Mouse (Mus musculus) lung, embryonic 14.5 days (tissue): ENCODE measurements at regions not wholly inside any gene's neighbourhood (a gene's known extent, or its start where the extent isn't known, plus 50 kb on each side); places are given as distances from the start of the nearest gene placed in this dataset.

Experiments
- ATAC-seq: fragments of 200-750 bp; cut with Nextera tagmentation; 2 replicates; pipeline ENCODE4 v1.8.0; 2017; ENCODE audit warnings: mild to moderate bottlenecking, moderate TSS enrichment, moderate library complexity; ENCODE audit not compliant: insufficient read depth
- DNase-seq: peaks from one replicate; pipeline ENCODE4 v3.0.0-alpha.2; 2015
- H3K27ac ChIP-seq: fragments of 300-500 bp; sonication (generic); 2 replicates; pipeline ENCODE4 v1.5.1; 2014; ENCODE audit warnings: low read depth, mild to moderate bottlenecking, moderate library complexity
- H3K27me3 ChIP-seq: fragments of 300-500 bp; sonication (generic); 2 replicates; pipeline ENCODE4 v1.6.1; 2014; ENCODE audit warnings: low read length, control low read depth; ENCODE audit not compliant: insufficient read depth
- H3K36me3 ChIP-seq: fragments of 300-500 bp; sonication (generic); 2 replicates; pipeline ENCODE4 v1.6.1; 2014; ENCODE audit warnings: control low read depth; ENCODE audit not compliant: insufficient read depth
- H3K4me1 ChIP-seq: fragments of 300-500 bp; sonication (generic); 2 replicates; pipeline ENCODE4 v1.6.1; 2014; ENCODE audit warnings: antibody characterized with exemption, control low read depth; ENCODE audit not compliant: insufficient read depth
- H3K4me2 ChIP-seq: fragments of 300-500 bp; sonication (generic); 2 replicates; pipeline ENCODE4 v1.6.1; 2014; ENCODE audit warnings: mild to moderate bottlenecking
- H3K4me3 ChIP-seq: fragments of 300-500 bp; sonication (generic); 2 replicates; pipeline ENCODE4 v1.5.1; 2014; ENCODE audit warnings: low read depth, low read length
- H3K9ac ChIP-seq: fragments of 300-500 bp; sonication (generic); 2 replicates; pipeline ENCODE4 v1.6.1; 2014
- H3K9me3 ChIP-seq: fragments of 300-500 bp; sonication (generic); 2 replicates; pipeline ENCODE4 v1.6.1; 2016; ENCODE audit warnings: low read depth, low read length, control low read depth
- CTCF ChIP-seq: IDR thresholded peaks from 2 replicates; pipeline ENCODE4 v1.5.1; 2016; ENCODE audit warnings: antibody characterized with exemption, low read depth
- WGBS: fragments of 180-500 bp; shearing (Covaris S2); extraction: QIAGEN DNeasy Blood & Tissue Kit; methylation state at CpG from one replicate; pipeline ENCODE4 v1.1.7; 2014; 5-methylcytosine and 5-hydroxymethylcytosine counted together

DNA sequence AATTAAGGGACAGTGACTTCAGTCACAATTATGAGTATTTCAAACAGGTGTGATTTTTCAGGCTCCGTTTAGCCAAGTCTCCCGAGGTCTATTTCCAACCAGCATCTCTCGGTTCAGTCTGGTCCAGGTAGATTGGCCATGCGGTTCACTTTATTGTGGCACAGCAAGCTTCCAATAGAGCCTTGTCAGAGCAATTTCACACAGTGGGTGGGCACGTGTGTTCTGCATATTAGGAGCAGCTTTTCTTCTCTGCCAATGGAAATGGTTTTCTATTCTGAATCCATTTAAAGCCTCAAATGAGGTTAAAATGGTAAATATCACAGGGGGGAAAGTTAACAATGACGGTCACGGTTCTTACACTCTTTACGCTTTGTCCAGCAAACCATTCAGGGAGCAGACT lies 138.3 kb downstream of the Nsun3 start:
- no peak for TF ChIP-seq CTCF
- no peaks in the 10 kb centered on the region for H3K4me1 ChIP-seq
- H3K27me3 ChIP-seq = no peaks in the 10 kb centered on the region
- no peaks in the 10 kb centered on the region for H3K9me3 ChIP-seq
- ATAC-seq (no peak), DNase-seq (no peak)
- H3K27ac ChIP-seq = no peak overlapping the region
- H3K4me2 ChIP-seq = no peak overlapping the region
- WGBS = 79% methylated on average over 8 of the region's 8 CpGs
- no peaks in the 10 kb centered on the region for H3K36me3 ChIP-seq
- H3K4me3 ChIP-seq = no peak overlapping the region
- no peak overlapping the region for H3K9ac ChIP-seq

DNA sequence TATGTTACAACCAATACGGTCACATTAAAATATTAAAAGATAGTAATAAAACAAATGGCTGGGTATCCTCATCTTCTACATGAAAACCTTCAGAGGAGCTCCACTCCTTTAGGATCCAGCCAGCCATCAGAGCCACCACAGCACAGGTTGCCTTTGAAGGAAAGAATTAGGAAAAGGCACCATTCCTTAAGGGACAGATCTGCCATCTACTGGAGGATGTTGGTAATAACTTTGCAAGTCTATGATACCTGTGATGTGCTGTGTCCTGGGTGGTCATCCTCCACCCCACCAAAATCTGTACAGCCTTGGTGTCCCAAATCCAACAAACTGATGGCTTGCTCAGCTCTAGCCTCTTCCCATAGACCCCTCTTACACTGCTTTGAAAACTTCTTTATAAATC lies 140.5 kb downstream of the Nsun3 start:
- no peaks in the 10 kb centered on the region for H3K36me3 ChIP-seq
- H3K27ac ChIP-seq = no peak overlapping the region
- H3K4me2 ChIP-seq = no peak overlapping the region
- H3K4me3 ChIP-seq = no peak overlapping the region
- no peaks in the 10 kb centered on the region for H3K27me3 ChIP-seq
- no peak overlapping the region for H3K9ac ChIP-seq
- no peaks in the 10 kb centered on the region for H3K4me1 ChIP-seq
- DNase-seq = peak; percentile 55
- 74% methylated on average over 1 of the region's 1 CpGs for WGBS
- no peaks in the 10 kb centered on the region for H3K9me3 ChIP-seq
- ATAC-seq = no peak
- TF ChIP-seq CTCF = peak; percentile 58

DNA sequence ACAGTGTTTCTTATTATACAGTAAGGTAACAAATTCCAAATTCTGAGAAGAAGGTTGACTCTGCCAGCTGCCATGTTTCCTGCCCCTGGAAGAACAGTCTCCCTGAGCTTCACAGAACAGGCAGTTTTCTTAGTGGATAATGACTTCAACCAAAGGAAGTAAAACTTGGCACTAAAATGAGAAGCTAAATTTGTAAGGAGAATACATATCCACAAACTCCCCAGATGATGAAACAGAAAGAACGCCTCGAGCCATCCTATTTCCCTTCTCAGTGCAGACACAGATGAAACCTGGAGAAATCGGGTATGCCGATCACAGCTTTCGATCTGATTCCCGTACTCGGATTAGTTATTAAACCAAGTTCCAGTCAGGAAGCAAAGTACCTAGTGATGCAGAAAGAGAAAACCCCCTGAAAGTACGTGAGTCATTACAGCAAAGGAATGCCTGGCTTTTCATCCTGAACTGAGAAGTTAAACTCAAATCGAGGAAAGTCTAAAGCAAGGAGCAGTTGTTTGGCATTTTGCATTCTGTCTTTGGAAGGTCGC lies 143.7 kb downstream of the Nsun3 start:
- DNase-seq = no peak
- Histone ChIP-seq H3K4me3 (no peak overlapping the region), H3K27me3 (no peaks in the 10 kb centered on the region), H3K4me2 (no peak overlapping the region), H3K9me3 (no peaks in the 10 kb centered on the region), H3K36me3 (no peaks in the 10 kb centered on the region), H3K9ac (no peak overlapping the region), H3K4me1 (no peaks in the 10 kb centered on the region), H3K27ac (no peak overlapping the region)
- no peak for TF ChIP-seq CTCF
- 86% methylated on average over 10 of the region's 10 CpGs for WGBS
- ATAC-seq = no peak

DNA sequence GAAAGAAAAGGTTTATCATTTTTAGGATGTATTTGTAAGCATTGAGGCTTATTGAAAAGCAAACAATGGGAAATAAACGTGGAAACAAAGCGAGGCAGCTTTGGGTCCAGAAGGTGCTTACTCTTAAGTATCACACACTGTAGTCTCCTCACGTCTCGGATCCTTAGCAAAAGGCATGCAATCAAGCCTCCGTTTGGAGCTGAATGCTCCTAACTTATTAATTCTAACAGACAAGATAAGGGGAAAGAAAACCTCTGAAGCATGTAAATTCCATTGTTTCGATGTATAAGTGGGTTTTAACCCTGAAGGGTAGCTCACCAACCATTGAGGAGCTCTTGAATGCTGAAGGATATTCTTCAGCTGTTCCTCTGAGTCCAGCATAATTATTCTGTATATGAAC lies 162.7 kb downstream of the Nsun3 start:
- no peak for ATAC-seq
- no peaks in the 10 kb centered on the region for H3K36me3 ChIP-seq
- WGBS = 62% methylated on average over 6 of the region's 6 CpGs

DNA sequence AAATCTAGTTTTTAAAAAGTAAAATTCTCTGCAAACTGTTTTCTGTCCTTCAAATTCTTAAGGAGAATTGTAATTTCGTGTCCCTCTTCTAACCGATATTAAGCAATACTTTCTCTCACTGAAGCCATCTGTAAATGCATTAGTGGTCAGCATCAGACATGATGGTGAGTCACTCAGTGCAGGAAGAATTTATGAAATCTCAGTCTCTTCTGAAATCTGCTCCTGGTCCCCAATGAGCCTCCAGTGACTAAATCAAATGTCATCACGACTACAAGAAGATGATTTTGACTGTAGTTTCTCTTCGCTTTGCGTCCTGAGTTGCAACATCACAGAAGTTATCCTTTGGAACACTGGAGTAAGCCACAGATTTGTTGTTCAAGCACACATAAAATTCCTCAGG lies 175.7 kb downstream of the Nsun3 start:
- Histone ChIP-seq H3K27ac (no peak overlapping the region), H3K4me2 (no peak overlapping the region), H3K4me3 (no peak overlapping the region), H3K4me1 (no peaks in the 10 kb centered on the region), H3K9ac (no peak overlapping the region), H3K27me3 (no peaks in the 10 kb centered on the region), H3K9me3 (no peaks in the 10 kb centered on the region), H3K36me3 (no peaks in the 10 kb centered on the region)
- ATAC-seq (no peak), DNase-seq (no peak)
- no peak for TF ChIP-seq CTCF
- WGBS = 84% methylated on average over 5 of the region's 5 CpGs

More for the DNA sequence above, 162.7 kb downstream of the Nsun3 start:
- Histone ChIP-seq H3K9ac (no peak overlapping the region), H3K4me2 (no peak overlapping the region), H3K27ac (no peak overlapping the region), H3K27me3 (no peaks in the 10 kb centered on the region), H3K4me1 (no peaks in the 10 kb centered on the region), H3K4me3 (no peak overlapping the region), H3K9me3 (no peaks in the 10 kb centered on the region)
- no peak for TF ChIP-seq CTCF
- DNase-seq = no peak

DNA sequence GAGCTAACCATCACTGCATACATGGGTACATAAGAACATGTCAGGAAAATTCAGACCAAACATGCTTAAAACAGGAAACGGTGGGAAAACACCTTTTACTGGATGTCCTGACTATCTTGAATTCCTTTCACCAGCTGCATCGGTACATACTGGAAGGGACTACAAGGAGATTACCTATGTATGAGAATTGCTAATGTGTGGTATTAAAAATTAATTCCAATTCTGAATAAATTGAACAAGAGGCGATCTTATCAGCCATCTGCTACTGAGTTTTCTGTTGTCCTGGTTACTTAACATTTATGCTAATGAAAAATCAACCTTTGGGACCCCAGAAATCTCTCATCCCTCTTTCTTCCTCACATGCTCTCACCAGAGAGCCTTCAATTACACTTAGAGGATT lies 178.0 kb downstream of the Nsun3 start:
- H3K9me3 ChIP-seq = no peaks in the 10 kb centered on the region
- ATAC-seq (no peak), DNase-seq (no peak)
- H3K27me3 ChIP-seq = no peaks in the 10 kb centered on the region
- H3K4me3 ChIP-seq = no peak overlapping the region
- H3K9ac ChIP-seq = no peak overlapping the region
- 85% methylated on average over 3 of the region's 3 CpGs for WGBS
- TF ChIP-seq CTCF = no peak
- no peaks in the 10 kb centered on the region for H3K36me3 ChIP-seq
- no peaks in the 10 kb centered on the region for H3K4me1 ChIP-seq
- no peak overlapping the region for H3K27ac ChIP-seq
- H3K4me2 ChIP-seq = no peak overlapping the region

DNA sequence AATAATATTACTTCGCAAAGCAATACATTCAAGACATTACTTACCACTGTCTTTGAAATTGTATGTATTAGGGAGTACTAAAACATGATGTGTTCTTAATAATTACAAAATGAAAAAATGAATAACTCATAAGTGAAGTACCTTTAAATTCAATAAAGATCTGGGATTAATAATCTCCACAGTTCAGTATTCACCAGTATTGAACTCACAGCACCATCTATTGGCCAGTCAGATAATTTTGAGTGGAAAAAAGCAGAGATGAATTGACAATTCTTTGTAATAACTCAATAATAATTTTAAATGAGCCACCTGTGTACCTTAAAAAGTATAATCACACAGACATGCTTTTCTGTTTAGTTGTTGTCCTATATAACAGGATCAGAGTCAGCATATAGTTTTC lies 180.7 kb downstream of the Nsun3 start:
- Histone ChIP-seq H3K4me3 (no peak overlapping the region), H3K4me2 (no peak overlapping the region), H3K9ac (no peak overlapping the region), H3K4me1 (no peaks in the 10 kb centered on the region), H3K27ac (no peak overlapping the region), H3K36me3 (no peaks in the 10 kb centered on the region), H3K27me3 (no peaks in the 10 kb centered on the region), H3K9me3 (no peaks in the 10 kb centered on the region)
- WGBS = 88% methylated on average over 1 of the region's 1 CpGs
- DNase-seq = peak; percentile 5
- ATAC-seq = no peak
- peak; percentile 11; the same call in 1 of the 2 replicates for TF ChIP-seq CTCF

DNA sequence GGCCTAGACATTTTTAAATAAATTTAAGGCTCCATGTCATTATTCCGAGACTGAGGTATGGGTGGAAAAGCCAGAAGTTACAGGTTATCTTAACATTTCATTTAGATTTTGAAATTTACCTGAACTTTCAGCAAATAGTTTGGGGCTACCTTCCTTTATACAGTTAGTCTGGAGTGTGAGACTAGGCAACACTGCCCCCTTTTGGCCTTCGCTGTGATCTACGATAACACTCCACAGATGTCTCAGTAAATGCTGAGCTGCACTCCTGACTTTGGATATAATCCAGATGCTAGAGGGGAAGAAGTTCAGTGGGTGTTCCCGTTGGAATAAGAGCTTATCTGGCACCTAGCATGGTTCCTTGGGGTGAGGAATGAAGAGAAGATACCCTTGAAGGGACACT lies 224.6 kb downstream of the Nsun3 start:
- no peaks in the 10 kb centered on the region for H3K36me3 ChIP-seq

More for the DNA sequence above, 224.6 kb downstream of the Nsun3 start:
- Histone ChIP-seq H3K9ac (no peak overlapping the region), H3K4me2 (no peak overlapping the region), H3K27me3 (no peaks in the 10 kb centered on the region), H3K4me1 (no peaks in the 10 kb centered on the region), H3K27ac (no peak overlapping the region), H3K9me3 (no peaks in the 10 kb centered on the region), H3K4me3 (no peak overlapping the region)
- TF ChIP-seq CTCF = peak; percentile 43
- 40% methylated on average over 4 of the region's 4 CpGs for WGBS
- ATAC-seq (no peak), DNase-seq (peak; percentile 54)
